Mouse (Mus musculus) adrenal gland, postnatal 14 days (tissue): ENCODE results near the gene Dmrt1. TPM values are rescaled to one million over a fixed set of nuclear protein-coding genes. Genes with fewer than 3 reads are reported as not detected.
A peak's percentile ranks its signal among the peaks of the same experiment; 100 is the strongest.

Source experiments
- DNase-seq: peaks from one replicate; pipeline ENCODE4 v3.0.0; 2021; ENCODE audit warnings: mixed read lengths
- total RNA-seq: library from RNA; stranded (reverse); gene quantifications from 2 replicates; pipeline ENCODE4 v1.2.3, GENCODE M21; 2021

Dmrt1 gene
- total RNA-seq, 1 experiment from 2014 or later: not detected

DNA sequence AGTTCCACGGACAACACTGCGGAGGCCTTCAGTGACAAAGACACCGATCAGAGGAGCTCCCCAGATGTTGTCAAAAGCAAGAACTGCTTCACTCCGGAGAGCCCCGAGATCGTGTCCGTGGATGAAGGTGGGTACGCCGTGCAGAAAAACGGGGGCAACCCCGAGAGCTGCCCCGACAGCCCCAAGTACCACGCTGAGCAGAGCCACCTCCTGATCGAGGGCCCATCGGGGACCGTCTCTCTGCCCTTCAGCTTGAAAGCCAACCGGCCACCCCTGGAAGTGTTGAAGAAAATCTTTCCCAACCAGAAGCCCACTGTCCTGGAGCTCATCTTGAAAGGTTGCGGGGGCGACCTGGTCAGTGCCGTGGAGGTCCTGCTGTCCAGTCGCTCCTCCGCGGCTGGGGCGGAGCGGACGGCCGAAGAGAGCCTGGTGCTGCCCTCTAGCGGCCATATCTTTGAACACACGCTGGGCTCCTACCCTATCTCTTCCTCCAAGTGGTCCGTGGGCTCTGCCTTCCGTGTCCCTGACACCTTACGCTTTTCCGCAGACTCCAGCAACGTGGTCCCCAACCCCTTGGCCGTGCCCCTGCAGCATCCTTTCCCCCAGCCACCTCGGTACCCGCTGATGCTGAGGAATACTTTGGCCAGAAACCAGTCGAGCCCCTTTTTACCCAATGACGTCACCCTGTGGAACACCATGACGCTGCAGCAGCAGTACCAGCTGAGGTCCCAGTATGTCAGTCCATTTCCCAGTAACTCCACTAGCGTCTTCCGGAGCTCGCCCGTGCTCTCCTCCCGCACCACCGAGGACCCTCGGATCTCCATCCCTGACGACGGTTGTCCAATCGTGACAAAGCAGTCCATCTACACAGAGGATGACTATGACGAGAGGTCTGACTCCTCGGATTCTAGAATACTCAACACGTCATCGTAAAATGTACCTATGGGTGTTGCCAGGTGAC, 117.2 kb downstream of the Dmrt1 start:
- DNase-seq: peak; percentile 80

GRCm38 (mm10) chr19:25628490-25628889, 123.1 kb downstream of the Dmrt1 start:
- DNase-seq: peak; percentile 80

GRCm38 (mm10) chr19:25635119-25635518, 129.7 kb downstream of the Dmrt1 start:
- DNase-seq: no peak

- peak; percentile 80 for DNase-seq
Observed at GRCm38 (mm10) chr19:25635622-25636244, 130.3 kb downstream of the Dmrt1 start.

DNA sequence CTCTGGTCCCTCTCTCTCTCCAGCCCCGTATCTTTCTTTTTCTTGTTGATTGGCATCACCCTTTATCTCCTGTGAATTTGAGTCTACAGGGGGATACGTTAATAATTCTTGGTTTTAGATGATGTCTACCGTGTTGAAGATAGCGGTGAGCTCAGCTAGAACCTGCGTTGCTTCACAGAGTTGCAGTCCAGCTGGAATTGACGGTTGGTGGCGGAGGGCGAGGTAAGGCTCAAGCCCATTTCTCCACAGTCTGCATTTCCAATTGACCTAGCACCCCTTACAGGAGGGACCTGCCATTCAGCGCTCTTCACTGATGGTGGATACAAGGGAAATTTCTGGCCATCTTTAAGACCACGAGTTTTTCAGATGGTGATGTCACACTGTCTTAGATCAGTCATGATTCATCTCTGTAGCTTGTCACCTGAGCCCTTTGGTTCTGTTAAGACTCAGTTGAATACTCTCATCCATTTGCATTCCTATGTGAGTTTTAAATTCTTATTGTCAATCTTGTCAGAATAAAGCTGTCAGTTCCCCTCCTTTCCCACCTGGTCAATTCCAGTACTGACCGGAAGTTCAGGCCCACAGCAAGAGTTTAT, 133.4 kb downstream of the Dmrt1 start:
- no peak for DNase-seq

GRCm38 (mm10) chr19:25641786-25642185, 136.4 kb downstream of the Dmrt1 start:
- no peak for DNase-seq

DNA sequence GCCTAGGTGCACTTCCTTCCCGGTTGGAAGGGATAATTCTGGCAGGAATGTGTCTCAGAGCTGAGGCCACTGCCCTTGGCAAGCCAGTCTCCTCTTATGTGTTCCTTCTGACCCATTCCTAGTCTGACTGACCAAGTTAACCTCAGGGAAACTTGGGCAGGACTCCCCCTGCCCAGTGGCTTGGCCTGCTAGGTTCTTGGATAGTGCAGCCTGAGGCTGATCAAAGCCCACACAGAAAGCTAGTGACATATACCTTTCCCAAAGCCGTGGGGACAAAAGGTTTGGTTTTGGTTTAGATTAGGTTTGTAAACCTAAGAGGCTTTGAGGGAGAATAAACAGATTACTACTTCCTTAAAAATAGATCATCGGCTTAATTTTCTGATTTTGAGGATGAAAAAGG, 141.7 kb downstream of the Dmrt1 start:
- no peak for DNase-seq

GRCm38 (mm10) chr19:25648701-25649100, 143.3 kb downstream of the Dmrt1 start:
- no peak for DNase-seq

DNA sequence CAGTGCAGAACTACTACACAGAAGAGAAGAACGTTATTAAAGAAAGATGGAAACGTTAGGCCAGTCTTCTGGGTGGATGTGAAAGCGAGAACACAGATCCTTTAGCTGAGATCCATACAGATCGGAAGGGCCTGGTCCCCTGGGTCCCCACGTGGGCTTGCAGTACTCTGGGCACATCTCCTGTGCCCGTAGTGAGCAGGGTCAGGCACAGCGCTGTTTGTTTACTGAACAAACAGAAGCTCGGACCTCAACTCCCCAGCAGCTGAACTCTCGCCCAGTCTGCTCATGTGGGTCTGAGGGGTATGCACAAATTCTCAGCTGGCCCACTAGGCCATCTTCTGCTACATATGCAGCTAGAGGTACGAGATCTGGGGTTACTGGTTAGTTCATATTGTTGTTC, 145.1 kb downstream of the Dmrt1 start:
- no peak for DNase-seq

DNA sequence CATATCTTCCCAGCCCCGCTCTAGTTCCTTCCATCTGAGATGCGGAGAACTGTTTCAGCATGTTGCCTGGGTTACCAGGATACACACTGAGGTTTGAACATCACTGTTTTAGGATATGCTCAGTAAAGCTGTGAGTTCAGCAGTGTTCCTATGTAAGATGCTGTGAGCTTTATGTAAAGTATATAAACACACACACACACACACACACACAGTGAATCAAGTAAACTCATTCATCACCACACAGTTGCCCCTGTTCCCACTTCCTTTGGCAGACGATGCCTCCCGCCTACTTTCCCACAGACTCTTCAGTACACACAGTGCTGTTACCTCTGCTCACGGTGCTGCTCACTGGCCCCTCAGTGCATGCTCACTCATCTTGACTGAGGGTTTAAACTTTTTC, 147.1 kb downstream of the Dmrt1 start:
- no peak for DNase-seq

Other genes with a start within 250 kb of the Dmrt1 start
- gene Dmrt3, start 104.7 kb downstream of the Dmrt1 start, total RNA-seq: not detected in 2 replicates
- 8.7 and 9.7 TPM in 2 replicates for gene Dmrt2, start 166.8 kb downstream of the Dmrt1 start, total RNA-seq